Mouse (Mus musculus): ENCODE data around the gene Kbtbd6.

GRCm38 (mm10) chr14:79434068-79434467 lies 17.6 kb upstream of the Kbtbd6 start:
- no peak for TF ChIP-seq POLR2A (IDR thresholded peaks at IDR 0.05; ENCODE audit: borderline replicate concordance, control insufficient read depth, low read depth, low read length)
- TF ChIP-seq CTCF (IDR thresholded peaks at IDR 0.05; ENCODE audit: control insufficient read depth, insufficient read depth, low read length): no peak
